Mouse (Mus musculus): Measurements from ENCODE around the gene Sema5b.

Sema5b gene

GRCm38 (mm10) chr16:35704796-35705195 is 163.9 kb downstream of the Sema5b start:
- in situ Hi-C loops (cut with MboI, MseI), result no loop called here

GRCm38 (mm10) chr16:35707004-35707403 is 166.1 kb downstream of the Sema5b start:
- in situ Hi-C loops (cut with MboI, MseI), result no loop called here

- in situ Hi-C loops (cut with MboI, MseI), result no loop called here
Observed at GRCm38 (mm10) chr16:35711004-35711403, 170.1 kb downstream of the Sema5b start.

- in situ Hi-C loops (cut with MboI, MseI), result no loop called here
Observed at GRCm38 (mm10) chr16:35713606-35714005, 172.7 kb downstream of the Sema5b start.
